Mouse (Mus musculus) spleen, embryonic (tissue): ENCODE data around the gene C130026I21Rik.
"Not testable (repeated sequence)": the region's sequence is repeated elsewhere in the genome, so short reads cannot be mapped to it uniquely, and the experiment has no call there.

Experiments used
- CTCF ChIA-PET: fragments of 350-600 bp; sonication (Branson Sonifier 250); formaldehyde crosslinking; loops from one replicate; lab custom pipeline; 2022; lab: Charles Lee

C130026I21Rik gene

DNA sequence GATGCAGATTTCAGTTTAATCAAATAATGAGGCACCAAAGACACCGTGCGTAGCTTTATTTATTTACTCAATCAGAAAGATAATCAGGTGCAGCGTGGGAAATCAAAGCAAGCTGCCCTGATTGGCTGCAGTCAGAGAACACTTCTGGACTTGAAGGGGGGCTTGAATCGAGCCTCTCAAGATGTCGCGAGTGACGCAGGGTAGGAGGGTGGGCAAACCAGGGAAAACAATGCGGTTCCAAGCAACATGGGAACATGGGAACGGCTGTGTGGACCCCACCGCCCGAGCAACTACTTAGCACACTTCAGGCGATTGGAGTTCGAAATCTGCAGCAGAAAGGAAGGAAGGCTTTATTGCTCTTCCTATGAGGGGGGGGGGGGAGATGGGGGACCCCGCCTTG is 240.2 kb downstream of the C130026I21Rik start:
- CTCF ChIA-PET: not testable (repeated sequence)

GRCm38 (mm10) chr1:85011933-85012332 is 258.4 kb downstream of the C130026I21Rik start:
- CTCF ChIA-PET: not testable (repeated sequence)

GRCm38 (mm10) chr1:85010947-85011346 is 259.4 kb downstream of the C130026I21Rik start:
- CTCF ChIA-PET: not testable (repeated sequence)

- CTCF ChIA-PET: not testable (repeated sequence)
Measured at GRCm38 (mm10) chr1:85007737-85008136, 262.6 kb downstream of the C130026I21Rik start.

- CTCF ChIA-PET: not testable (repeated sequence)
Measured at GRCm38 (mm10) chr1:84999241-84999640, 271.1 kb downstream of the C130026I21Rik start.

DNA sequence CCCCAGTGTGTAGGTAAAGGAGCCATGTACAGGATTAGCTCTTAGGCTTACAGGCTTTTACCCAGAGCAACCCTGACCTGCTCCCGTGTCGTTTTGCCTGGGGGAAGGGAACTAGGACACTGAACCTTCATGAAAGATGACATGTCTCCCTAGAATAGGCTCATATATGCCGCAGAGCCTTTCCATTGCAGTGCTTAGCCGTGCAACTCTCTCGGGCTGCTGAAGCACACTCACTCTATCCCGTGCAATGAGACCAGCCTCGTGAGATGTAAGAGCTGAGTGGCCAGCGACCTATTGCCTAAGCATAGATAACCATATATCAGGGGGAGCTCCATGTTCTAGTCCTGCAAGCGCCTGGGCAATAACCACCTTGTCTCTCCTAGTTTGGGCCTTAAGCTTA is 274.1 kb downstream of the C130026I21Rik start:
- CTCF ChIA-PET: not testable (repeated sequence)

DNA sequence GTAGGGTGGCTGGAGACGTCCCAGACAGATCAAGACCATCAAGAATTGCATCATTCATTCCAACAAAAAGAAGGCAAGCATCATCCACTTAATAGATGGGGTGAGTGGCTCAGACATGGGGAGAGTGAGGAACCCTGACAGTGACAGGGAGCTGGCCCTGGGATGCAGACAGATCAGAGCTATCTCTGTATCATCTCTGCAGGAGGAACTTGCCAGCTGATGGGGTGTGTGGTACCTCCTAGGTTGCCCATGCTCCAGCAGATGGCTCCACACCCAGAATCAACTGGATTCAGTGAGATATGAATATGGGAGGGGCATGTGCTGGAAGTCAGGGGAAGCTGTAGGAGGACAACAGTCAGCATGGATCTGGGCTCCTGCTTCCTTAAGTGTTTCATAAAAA is 275.9 kb downstream of the C130026I21Rik start:
- CTCF ChIA-PET: interaction anchor here (0.6 kb wide), 1 partner anchor 590 kb away, joined by 3 read pairs; no protein-coding TSS in a partner anchor

- CTCF ChIA-PET: interaction anchor here (0.6 kb wide), 1 partner anchor 591 kb away, joined by 3 read pairs; no protein-coding TSS in a partner anchor
Measured at GRCm38 (mm10) chr1:84993688-84994319, 276.6 kb downstream of the C130026I21Rik start.

DNA sequence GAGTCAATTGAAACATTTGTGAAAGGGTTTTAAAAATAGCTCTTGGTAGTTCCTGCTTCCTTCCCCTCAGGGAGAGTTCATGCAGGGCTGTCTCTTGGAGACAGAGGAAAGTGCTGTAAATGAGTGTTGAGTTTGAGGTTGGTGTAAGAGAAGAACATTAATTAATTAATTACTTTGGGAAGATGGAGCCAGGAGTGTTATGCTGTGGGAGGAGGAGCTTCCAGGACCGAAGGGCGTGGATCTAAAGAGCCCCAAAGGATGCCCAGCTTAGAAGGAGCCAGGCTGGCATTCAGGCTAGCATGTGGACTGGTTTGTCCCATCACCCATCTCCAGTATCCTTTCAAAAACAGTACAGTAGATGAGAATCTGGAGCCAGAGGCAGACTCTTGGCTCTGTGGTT is 277.1 kb downstream of the C130026I21Rik start:
- CTCF ChIA-PET: not testable (repeated sequence)

DNA sequence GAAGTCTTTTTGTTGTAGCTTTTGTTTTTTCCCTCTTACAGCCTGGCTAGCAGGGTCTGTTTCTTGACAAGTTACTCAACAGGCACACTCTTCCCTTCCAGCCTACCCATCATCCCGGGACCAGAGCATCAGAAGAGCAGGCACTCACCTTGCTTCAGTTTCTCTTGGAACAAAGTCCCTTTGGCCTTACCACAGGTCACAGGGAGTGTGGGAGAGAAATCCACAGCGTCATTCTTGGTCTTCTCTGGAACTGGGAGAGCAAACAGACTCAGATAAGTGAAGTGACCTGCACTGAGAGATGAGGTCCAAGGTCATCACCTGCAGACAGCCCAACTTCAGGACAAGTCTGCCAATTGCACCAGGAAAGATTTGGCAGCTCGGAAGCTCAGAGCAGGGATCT is 277.5 kb downstream of the C130026I21Rik start:
- CTCF ChIA-PET: not testable (repeated sequence)

DNA sequence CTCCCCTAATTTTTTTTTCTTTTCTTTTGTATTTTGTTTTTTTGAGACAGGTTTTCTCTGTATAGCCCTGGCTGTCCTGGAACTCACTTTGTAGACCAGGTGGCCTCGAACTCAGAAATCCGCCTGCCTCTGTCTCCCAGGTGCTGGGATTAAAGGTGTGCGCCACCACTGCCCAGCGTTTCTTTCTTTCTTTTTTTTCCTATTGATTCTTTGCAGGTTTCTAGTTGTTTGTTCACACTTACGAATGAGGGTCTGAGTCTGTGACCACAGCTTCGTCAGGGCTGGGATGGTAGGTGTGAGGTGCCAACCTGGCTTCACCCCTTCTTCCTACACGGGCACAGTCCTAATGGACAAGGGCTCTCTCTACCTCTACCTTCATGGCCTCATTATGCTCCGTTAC is 281.3 kb downstream of the C130026I21Rik start:
- CTCF ChIA-PET: not testable (repeated sequence)

GRCm38 (mm10) chr1:84987729-84988128 is 282.6 kb downstream of the C130026I21Rik start:
- CTCF ChIA-PET: not testable (repeated sequence)

- CTCF ChIA-PET: not testable (repeated sequence)
Measured at GRCm38 (mm10) chr1:84961779-84962178, 308.6 kb downstream of the C130026I21Rik start.

DNA sequence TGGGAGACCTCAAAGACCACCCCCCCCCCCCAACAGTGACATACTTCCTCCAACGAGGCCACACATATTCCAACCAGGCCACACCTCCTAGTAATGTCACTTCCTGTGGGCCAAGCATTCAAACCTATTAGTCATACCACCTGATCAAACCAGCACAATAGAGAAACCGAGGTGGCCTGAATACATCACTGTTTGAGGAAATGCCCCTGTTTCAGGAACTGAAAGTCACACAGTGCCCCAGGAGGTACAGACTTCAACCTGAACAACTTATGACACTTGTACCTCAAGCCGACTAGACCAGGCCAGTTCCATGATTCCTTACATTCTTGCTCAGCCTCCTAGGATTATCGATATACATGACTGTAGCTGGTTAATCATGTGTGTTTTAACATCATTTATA is 312.7 kb downstream of the C130026I21Rik start:
- CTCF ChIA-PET: not testable (repeated sequence)

DNA sequence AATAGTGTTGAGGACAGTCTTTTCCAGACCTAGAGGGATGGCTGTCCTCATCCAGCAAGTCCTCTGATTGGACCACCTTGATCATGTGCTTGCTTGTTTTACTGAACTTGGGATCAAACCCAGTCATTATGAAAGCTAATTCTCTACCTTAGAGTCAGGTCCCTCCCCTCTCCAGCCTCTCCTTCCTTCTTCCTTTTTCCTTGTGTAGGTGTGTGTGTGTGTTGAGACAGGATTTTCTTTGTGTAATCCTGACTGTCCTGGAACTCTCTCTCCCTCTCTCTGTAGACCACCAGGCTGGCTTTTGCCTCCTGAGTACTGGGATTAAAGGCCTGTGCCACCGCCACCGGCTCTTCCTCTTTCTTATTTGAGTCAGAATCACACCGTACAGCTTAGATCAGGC is 313.6 kb downstream of the C130026I21Rik start:
- CTCF ChIA-PET: not testable (repeated sequence)

DNA sequence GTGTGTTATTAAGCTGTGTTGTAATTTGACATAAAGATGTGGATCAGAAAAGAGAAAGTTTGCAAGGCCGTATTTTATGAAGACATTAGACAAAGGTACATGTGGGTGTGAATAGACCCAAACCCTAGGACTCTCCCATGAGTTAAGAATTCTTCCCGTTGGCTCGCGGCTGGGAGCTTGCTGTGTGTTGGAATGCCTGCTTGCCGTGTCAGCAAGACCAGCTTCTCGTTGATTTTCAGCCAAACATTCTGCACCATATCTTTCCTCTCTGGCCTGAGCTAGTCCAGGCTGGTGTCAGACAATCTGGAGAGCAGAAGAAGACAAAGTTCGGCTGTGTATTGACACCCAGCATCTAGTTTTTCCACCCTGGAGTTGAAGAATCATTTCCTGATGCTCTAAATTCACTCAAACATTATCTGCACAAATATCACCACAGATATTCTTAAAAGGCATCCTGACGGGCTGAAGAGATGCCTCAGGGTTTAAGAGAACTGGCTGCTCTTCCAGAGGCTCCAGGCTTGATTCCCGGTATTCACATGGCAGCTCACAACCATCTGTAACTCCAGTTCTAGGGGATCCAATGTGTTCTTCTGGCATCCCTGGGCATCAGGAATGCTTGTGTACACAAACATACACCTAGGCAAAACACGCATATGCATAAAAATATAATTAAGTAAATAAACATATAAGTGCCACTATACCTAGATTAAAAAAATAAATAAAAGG is 317.7 kb downstream of the C130026I21Rik start:
- CTCF ChIA-PET: no interaction called here

GRCm38 (mm10) chr1:84951566-84951965 is 318.8 kb downstream of the C130026I21Rik start:
- CTCF ChIA-PET: no interaction called here

DNA sequence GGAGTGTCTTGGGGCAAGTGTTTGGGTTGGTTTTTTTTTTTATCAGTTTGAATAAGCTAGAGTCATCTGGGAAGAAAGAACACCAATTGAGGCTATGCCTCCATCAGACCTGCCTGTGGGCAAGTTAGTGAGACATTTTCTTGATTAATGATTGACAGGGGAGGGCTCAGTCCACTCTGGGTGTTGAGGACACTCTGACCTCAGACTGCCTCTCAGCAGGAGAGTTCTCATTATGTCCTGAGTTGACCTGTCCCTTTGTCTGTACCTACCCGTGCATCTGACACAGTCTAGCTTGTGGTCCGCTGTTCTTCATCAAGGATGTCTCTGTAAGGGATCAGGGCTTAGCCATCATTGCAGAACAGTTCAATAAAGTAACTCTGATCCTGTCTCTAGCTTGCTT is 323.0 kb downstream of the C130026I21Rik start:
- CTCF ChIA-PET: no interaction called here

DNA sequence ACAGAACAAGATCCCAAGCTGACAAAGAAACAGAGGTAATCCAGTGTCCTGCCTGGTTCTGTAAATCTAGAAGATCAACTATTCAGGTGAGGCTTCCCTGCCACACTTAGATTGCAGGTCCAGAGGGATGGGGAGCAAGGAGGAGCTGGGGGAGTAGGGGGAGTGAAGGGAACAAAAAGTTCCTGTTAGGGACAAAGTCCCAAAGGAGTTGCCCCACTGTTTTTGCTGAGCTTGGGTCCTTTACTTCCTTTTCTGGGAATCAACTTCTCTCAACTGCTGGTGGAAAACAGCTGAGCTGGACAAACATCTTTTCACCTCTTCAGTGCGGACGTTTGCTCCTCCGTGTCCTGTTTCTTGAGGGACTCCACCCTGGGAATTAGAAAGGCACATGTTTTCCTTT is 324.4 kb downstream of the C130026I21Rik start:
- CTCF ChIA-PET: no interaction called here

GRCm38 (mm10) chr1:84943549-84943948 is 326.8 kb downstream of the C130026I21Rik start:
- CTCF ChIA-PET: no interaction called here
